Mouse (Mus musculus) hindbrain, embryonic 12.5 days (tissue): ENCODE measurements around the gene Sema4c. TPM values are rescaled to one million over a fixed set of nuclear protein-coding genes. Genes with fewer than 3 reads are reported as not detected.

Experiments used
- ATAC-seq: fragments of 200-750 bp; cut with Nextera tagmentation; 2 replicates; pipeline ENCODE4 v1.8.0; 2017; ENCODE audit warnings: moderate TSS enrichment; ENCODE audit not compliant: low FRiP score
- H3K27ac ChIP-seq: fragments of 300-500 bp; sonication (generic); 2 replicates; pipeline ENCODE4 v1.5.1; 2016; ENCODE audit warnings: mild to moderate bottlenecking
- H3K27me3 ChIP-seq: fragments of 300-500 bp; sonication (generic); 2 replicates; pipeline ENCODE4 v1.6.1; 2016; ENCODE audit warnings: mild to moderate bottlenecking
- H3K36me3 ChIP-seq: fragments of 300-500 bp; sonication (generic); 2 replicates; pipeline ENCODE4 v1.6.1; 2016; ENCODE audit warnings: mild to moderate bottlenecking
- H3K4me1 ChIP-seq: fragments of 300-500 bp; sonication (generic); 2 replicates; pipeline ENCODE4 v1.6.1; 2016
- H3K4me2 ChIP-seq: fragments of 300-500 bp; sonication (generic); replicated peaks from 2 replicates; pipeline ENCODE4 v1.6.1; 2016; ENCODE audit warnings: mild to moderate bottlenecking
- H3K4me3 ChIP-seq: fragments of 300-500 bp; sonication (generic); 2 replicates; pipeline ENCODE4 v1.5.1; 2016; ENCODE audit warnings: mild to moderate bottlenecking
- H3K9ac ChIP-seq: fragments of 300-500 bp; sonication (generic); 2 replicates; pipeline ENCODE4 v1.6.1; 2016; ENCODE audit warnings: mild to moderate bottlenecking, moderate library complexity
- H3K9me3 ChIP-seq: fragments of 300-500 bp; sonication (generic); replicated peaks from 2 replicates; pipeline ENCODE4 v1.6.1; 2016; ENCODE audit warnings: mild to moderate bottlenecking
- WGBS: fragments of 180-500 bp; shearing (Covaris S2); methylation state at CpG from one replicate; pipeline ENCODE4 v1.1.7; 2016; 5-methylcytosine and 5-hydroxymethylcytosine counted together
- polyA plus RNA-seq: library from polyadenylated mRNA; unstranded; fragments of >200 nt; fragmentation: Nextera tagmentation; extraction: Ambion mirVana; gene quantifications from 2 replicates; pipeline ENCODE4 v1.2.1, GENCODE M21; 2016

The Sema4c gene
- polyA plus RNA-seq, 1 experiment from 2014 or later, result 35.6 TPM

- Histone ChIP-seq H3K4me3 (no peak overlapping the region), H3K27ac (no peak overlapping the region), H3K4me2 (no peak overlapping the region), H3K27me3 (no peaks in the 10 kb centered on the region), H3K9me3 (no peaks in the 10 kb centered on the region), H3K9ac (no peak overlapping the region), H3K4me1 (peaks cover 62% of the 10 kb centered on the region), H3K36me3 (peaks cover 64% of the 10 kb centered on the region)
- 79% methylated on average over 20 of the region's 20 CpGs for WGBS
- ATAC-seq, result no peak
These were observed 7.9 kb downstream of the Sema4c start for GRCm38 (mm10) chr1:36550075-36550863.

- Histone ChIP-seq H3K9ac (no peak overlapping the region; the same call in 1 of the 2 replicates), H3K27me3 (no peaks in the 10 kb centered on the region), H3K36me3 (peaks cover 59% of the 10 kb centered on the region), H3K4me1 (peaks cover 54% of the 10 kb centered on the region), H3K4me3 (no peak overlapping the region), H3K9me3 (no peaks in the 10 kb centered on the region), H3K27ac (no peak overlapping the region), H3K4me2 (no peak overlapping the region)
- ATAC-seq, result no peak
- WGBS, result 90% methylated on average over 18 of the region's 18 CpGs
These were observed 8.7 kb downstream of the Sema4c start for GRCm38 (mm10) chr1:36549491-36549890.

GRCm38 (mm10) chr1:36548771-36549170 lies 9.4 kb downstream of the Sema4c start:
- ATAC-seq, result no peak
- H3K27me3 ChIP-seq, result no peaks in the 10 kb centered on the region
- 0 out of 2 replicates have a peak overlapping the region, but pooled peaks have one; percentile 41 for H3K9ac ChIP-seq
- H3K4me3 ChIP-seq, result no peak overlapping the region
- H3K27ac ChIP-seq, result peak overlapping the region; percentile 84; the same call in 1 of the 2 replicates
- peaks cover 52% of the 10 kb centered on the region for H3K36me3 ChIP-seq
- peaks cover 48% of the 10 kb centered on the region for H3K4me1 ChIP-seq
- WGBS, result 54% methylated on average over 8 of the region's 8 CpGs
- H3K4me2 ChIP-seq, result 0 out of 2 replicates have a peak overlapping the region, but pooled peaks have one; percentile 8
- H3K9me3 ChIP-seq, result no peaks in the 10 kb centered on the region

- no peaks in the 10 kb centered on the region for H3K27me3 ChIP-seq
- no peak for ATAC-seq
- peaks cover 45% of the 10 kb centered on the region for H3K36me3 ChIP-seq
- peak overlapping the region; percentile 27; the same call in 1 of the 2 replicates for H3K4me2 ChIP-seq
- no peak overlapping the region for H3K4me3 ChIP-seq
- H3K9ac ChIP-seq, result peak overlapping the region; percentile 35; the same call in 1 of the 2 replicates
- peaks cover 41% of the 10 kb centered on the region for H3K4me1 ChIP-seq
- WGBS, result 41% methylated on average over 9 of the region's 9 CpGs
- H3K9me3 ChIP-seq, result no peaks in the 10 kb centered on the region
- H3K27ac ChIP-seq, result peak overlapping the region; percentile 84
These were observed 10.1 kb downstream of the Sema4c start for GRCm38 (mm10) chr1:36547981-36548598.

GRCm38 (mm10) chr1:36546888-36547471 lies 11.2 kb downstream of the Sema4c start, which contains the start of gene Ankrd39:
Ankrd39 (minus strand) TSS chr1:36547445.
- peaks cover 37% of the 10 kb centered on the region for H3K36me3 ChIP-seq
- H3K27ac ChIP-seq, result peak within 1 kb of the TSS; percentile 84
- ATAC-seq, result peak; percentile 97
- H3K27me3 ChIP-seq, result no peaks in the 10 kb centered on the region
- peak within 1 kb of the TSS; percentile 57 for H3K4me3 ChIP-seq
- no peaks in the 10 kb centered on the region for H3K9me3 ChIP-seq
- peaks cover 40% of the 10 kb centered on the region for H3K4me1 ChIP-seq
- peak within 1 kb of the TSS; percentile 69 for H3K4me2 ChIP-seq
- peak within 1 kb of the TSS; percentile 80 for H3K9ac ChIP-seq
- under 1% methylated on average over 43 of the region's 43 CpGs for WGBS

- peak overlapping the region; percentile 80 for H3K9ac ChIP-seq
These were observed 12.1 kb downstream of the Sema4c start for GRCm38 (mm10) chr1:36545845-36546600.

GRCm38 (mm10) chr1:36545382-36545781 lies 12.8 kb downstream of the Sema4c start:
- no peak overlapping the region for H3K9ac ChIP-seq
- H3K27ac ChIP-seq, result no peak overlapping the region
- H3K4me3 ChIP-seq, result no peak overlapping the region
- peaks cover 36% of the 10 kb centered on the region for H3K4me1 ChIP-seq
- ATAC-seq, result no peak
- peaks cover 35% of the 10 kb centered on the region for H3K36me3 ChIP-seq
- WGBS, result 85% methylated on average over 2 of the region's 2 CpGs
- no peaks in the 10 kb centered on the region for H3K27me3 ChIP-seq
- no peak overlapping the region for H3K4me2 ChIP-seq
- H3K9me3 ChIP-seq, result no peaks in the 10 kb centered on the region

More at GRCm38 (mm10) chr1:36545845-36546600, 12.1 kb downstream of the Sema4c start:
- ATAC-seq, result no peak
- Histone ChIP-seq H3K36me3 (peaks cover 36% of the 10 kb centered on the region), H3K4me3 (peak overlapping the region; percentile 57), H3K27ac (no peak overlapping the region), H3K27me3 (no peaks in the 10 kb centered on the region), H3K4me2 (peak overlapping the region; percentile 69), H3K9me3 (no peaks in the 10 kb centered on the region), H3K4me1 (peaks cover 38% of the 10 kb centered on the region)
- WGBS, result 65% methylated on average over 17 of the region's 19 CpGs

GRCm38 (mm10) chr1:36542925-36543324 lies 15.2 kb downstream of the Sema4c start:
- WGBS, result 93% methylated on average over 9 of the region's 9 CpGs
- no peak for ATAC-seq
- no peaks in the 10 kb centered on the region for H3K27me3 ChIP-seq
- no peak overlapping the region for H3K27ac ChIP-seq
- H3K4me2 ChIP-seq, result no peak overlapping the region
- H3K36me3 ChIP-seq, result peaks cover 33% of the 10 kb centered on the region
- no peaks in the 10 kb centered on the region for H3K9me3 ChIP-seq
- H3K4me1 ChIP-seq, result peaks cover 15% of the 10 kb centered on the region
- no peak overlapping the region for H3K4me3 ChIP-seq
- H3K9ac ChIP-seq, result no peak overlapping the region

- no peak for ATAC-seq
- Histone ChIP-seq H3K9me3 (no peaks in the 10 kb centered on the region), H3K36me3 (peaks cover 33% of the 10 kb centered on the region), H3K4me1 (peaks cover 9% of the 10 kb centered on the region), H3K9ac (no peak overlapping the region), H3K4me2 (no peak overlapping the region), H3K27me3 (no peaks in the 10 kb centered on the region), H3K4me3 (no peak overlapping the region), H3K27ac (no peak overlapping the region)
- 93% methylated on average over 16 of the region's 16 CpGs for WGBS
These were observed 16.3 kb downstream of the Sema4c start for GRCm38 (mm10) chr1:36541844-36542243.

- WGBS, result 96% methylated on average over 12 of the region's 12 CpGs
- Histone ChIP-seq H3K4me2 (no peak overlapping the region), H3K36me3 (peaks cover 33% of the 10 kb centered on the region), H3K9ac (no peak overlapping the region), H3K4me3 (no peak overlapping the region), H3K4me1 (0 out of 2 replicates have a peak, but pooled peaks cover 2% of the 10 kb centered on the region), H3K27ac (no peak overlapping the region), H3K27me3 (no peaks in the 10 kb centered on the region), H3K9me3 (no peaks in the 10 kb centered on the region)
- ATAC-seq, result no peak
These were observed 17.3 kb downstream of the Sema4c start for GRCm38 (mm10) chr1:36540807-36541206.

GRCm38 (mm10) chr1:36540132-36540531 lies 18.0 kb downstream of the Sema4c start:
- Histone ChIP-seq H3K4me3 (no peak overlapping the region), H3K4me1 (no peaks in the 10 kb centered on the region), H3K4me2 (no peak overlapping the region), H3K9ac (no peak overlapping the region), H3K27me3 (no peaks in the 10 kb centered on the region), H3K9me3 (no peaks in the 10 kb centered on the region), H3K36me3 (peaks cover 33% of the 10 kb centered on the region), H3K27ac (no peak overlapping the region)
- no peak for ATAC-seq
- WGBS, result 91% methylated on average over 11 of the region's 11 CpGs
